Mouse (Mus musculus) C2C12 (cell line): ENCODE measurements around the gene Sfi1.
"Not testable (repeated sequence)": the region's sequence is repeated elsewhere in the genome, so short reads cannot be mapped to it uniquely, and the experiment has no call there.

Source experiments
- CTCF ChIP-seq: IDR thresholded peaks from one replicate; pipeline ENCODE4 v1.5.1; 2011; ENCODE audit not compliant: control insufficient read depth, insufficient read depth, insufficient read length
- USF1 ChIP-seq: IDR thresholded peaks from one replicate; pipeline ENCODE4 v1.6.1; 2011; ENCODE audit warnings: low read depth, mild to moderate bottlenecking, control low read depth, moderate library complexity

DNA sequence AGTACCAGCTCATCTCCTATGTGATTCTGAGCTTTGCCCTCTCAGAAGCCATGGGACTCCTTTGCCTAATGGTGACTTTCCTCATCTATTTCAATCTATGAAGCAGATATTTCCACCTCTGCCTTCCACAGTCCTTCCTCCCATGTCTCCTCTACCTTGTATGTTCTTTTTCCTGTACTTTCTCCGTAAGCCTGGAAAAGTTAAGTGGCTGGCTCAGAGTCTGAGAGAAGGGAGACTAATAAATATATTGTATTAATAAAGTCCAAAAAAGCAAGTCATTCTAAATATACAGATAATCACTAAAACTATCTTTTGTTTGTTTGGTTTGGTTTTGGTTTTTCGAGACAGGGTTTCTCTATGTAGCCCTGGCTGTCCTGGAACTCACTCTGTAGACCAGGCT lies 30.1 kb downstream of the Sfi1 start:
- not testable (repeated sequence) for TF ChIP-seq USF1, CTCF
